Mouse (Mus musculus) ES-E14 (cell line): Measurements from ENCODE around the gene Il21r.

Experiments
- CHD2 ChIP-seq: IDR thresholded peaks from 2 replicates; pipeline ENCODE4 v1.6.1; 2014; ENCODE audit warnings: mild to moderate bottlenecking, low read depth, low read length, inconsistent platforms
- HCFC1 ChIP-seq: IDR thresholded peaks from 2 replicates; pipeline ENCODE4 v1.6.1; 2012; ENCODE audit warnings: low read length, inconsistent platforms, borderline replicate concordance; ENCODE audit not compliant: insufficient read depth
- ZNF384 ChIP-seq: IDR thresholded peaks from 2 replicates; pipeline ENCODE4 v1.6.1; 2012; ENCODE audit warnings: low read depth, low read length, inconsistent platforms

DNA sequence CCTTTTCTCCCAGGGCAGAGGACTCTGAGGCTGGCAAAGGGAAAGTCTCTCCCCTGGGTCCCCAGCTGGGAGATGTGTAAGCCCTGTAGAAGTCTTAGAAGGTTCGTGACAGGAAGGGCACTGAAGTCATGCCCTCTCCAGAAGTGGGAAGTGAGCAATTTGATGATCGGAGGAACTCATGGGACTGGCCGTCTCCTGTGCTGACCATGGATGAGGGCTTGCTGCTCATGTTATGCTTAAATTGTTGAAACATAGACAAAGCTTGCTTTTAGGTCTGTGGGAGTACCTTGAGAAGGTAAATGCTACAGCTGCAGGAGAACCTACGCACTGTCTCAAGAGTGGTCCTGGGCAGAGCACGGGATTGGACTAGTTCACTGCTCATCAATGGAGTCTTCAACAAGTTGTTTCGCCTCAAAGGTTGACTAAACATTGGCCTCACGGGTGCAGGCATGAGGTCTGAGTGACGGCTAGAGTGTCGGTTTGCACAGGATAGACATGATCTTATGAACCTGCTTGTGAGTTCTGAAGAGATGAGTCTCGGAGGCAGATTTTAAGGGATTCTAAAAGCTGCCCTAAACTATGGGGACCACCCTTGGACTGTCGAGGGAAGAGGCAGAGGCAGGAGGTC is 1.3 kb upstream of the Il21r start:
- no peak for TF ChIP-seq HCFC1
- no peak for TF ChIP-seq CHD2
- TF ChIP-seq ZNF384: no peak
